In the genomic region with DNA sequence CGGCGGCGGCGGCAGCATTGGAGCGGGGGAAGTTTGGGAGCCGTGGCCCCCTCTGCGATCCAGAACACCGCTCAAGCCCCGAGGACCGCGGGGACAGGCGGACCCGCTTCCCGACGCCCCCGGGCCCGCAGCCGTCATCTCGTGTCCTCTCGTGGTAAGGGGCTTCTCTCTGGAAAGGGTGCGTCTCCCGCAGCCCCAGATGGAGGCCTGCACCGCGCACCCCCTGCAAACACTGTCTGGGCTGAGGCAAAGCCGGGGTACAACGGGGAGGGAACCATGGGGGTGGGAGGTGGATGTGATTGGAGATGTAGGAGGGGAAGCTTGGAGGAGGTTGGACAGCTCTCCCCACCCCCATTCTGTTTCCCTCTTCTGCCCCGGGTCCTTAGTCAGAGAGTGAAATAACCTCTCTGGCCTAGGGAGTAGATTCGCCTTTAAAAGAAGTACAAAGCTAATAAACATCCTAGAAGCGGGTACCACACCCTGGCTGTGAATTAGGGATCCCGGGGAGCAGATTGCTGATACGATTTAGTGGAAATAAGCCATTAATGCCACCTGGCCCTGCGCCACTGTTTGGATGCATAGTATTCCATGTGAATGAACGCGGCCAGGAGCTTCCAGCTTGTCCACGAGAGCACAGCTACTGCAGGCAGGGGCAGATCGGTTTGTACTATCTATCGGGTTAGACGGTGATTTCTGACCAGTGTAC, we compare ENCODE assay signal across 8 mouse cellular contexts. TPM values are rescaled to one million over a fixed set of nuclear protein-coding genes. Genes with fewer than 3 reads are reported as not detected.
DNase-seq lines count a peak whose midpoint lies in the region; ATAC-seq lines count a peak whose summit lies in the region.

No protein-coding gene starts in this region.

- peak overlapping the region; percentile 84 for H3K9ac ChIP-seq in limb, embryonic 13.5 days
- peak overlapping the region; percentile 93 for H3K9ac ChIP-seq in midbrain, embryonic 16.5 days (ENCODE audit: low read depth, low read length)

- peak; percentile 80 for ATAC-seq in limb, embryonic 13.5 days (ENCODE audit: low FRiP score, low read depth)
- peak; percentile 87 for ATAC-seq in midbrain, embryonic 16.5 days

- H3K36me3 ChIP-seq in limb, embryonic 13.5 days, result peaks cover 10% of the 10 kb centered on the region
- peaks cover 7% of the 10 kb centered on the region; the same call in 1 of the 2 replicates for H3K36me3 ChIP-seq in midbrain, embryonic 16.5 days (ENCODE audit: control insufficient read depth, insufficient read depth, low read length)

- peak overlapping the region; percentile 84 for H3K4me3 ChIP-seq in limb, embryonic 13.5 days
- peak overlapping the region; percentile 93 for H3K4me3 ChIP-seq in midbrain, embryonic 16.5 days (ENCODE audit: low read depth, low read length)

- DNase-seq in thymus, postnatal 14 days, result peak; percentile 13
- DNase-seq in thymus, postnatal 10 days (ENCODE audit: low spot score in 2 of 2), result no peak
- DNase-seq in cerebellum, postnatal 10 days, result peak; percentile 83 to 85
- peak; percentile 9 to 10 for DNase-seq in gastrocnemius, adult 8-10 months (ENCODE audit: low spot score in 2 of 2)
- DNase-seq in kidney, adult 8-10 months, result peak; percentile 45 to 61
- DNase-seq in thymus, postnatal 36 days, result peak; percentile 4 to 6

- H3K4me2 ChIP-seq in limb, embryonic 13.5 days (replicated peaks), result peak overlapping the region; percentile 95
- peak overlapping the region; percentile 80 for H3K4me2 ChIP-seq in midbrain, embryonic 16.5 days (ENCODE audit: low read length)

- H3K27ac ChIP-seq in limb, embryonic 13.5 days, result 0 out of 2 replicates have a peak overlapping the region, but pooled peaks have one; percentile 33
- peak overlapping the region; percentile 90 for H3K27ac ChIP-seq in midbrain, embryonic 16.5 days (ENCODE audit: low read length)

- 2% methylated on average over 38 of the region's 38 CpGs for WGBS in limb, embryonic 13.5 days
- WGBS in midbrain, embryonic 16.5 days, result under 1% methylated on average over 38 of the region's 38 CpGs

- peaks cover 11% of the 10 kb centered on the region for H3K4me1 ChIP-seq in limb, embryonic 13.5 days
- H3K4me1 ChIP-seq in midbrain, embryonic 16.5 days (ENCODE audit: control insufficient read depth, insufficient read depth, low read length), result peaks cover 26% of the 10 kb centered on the region

- H3K9me3 ChIP-seq in limb, embryonic 13.5 days, result no peaks in the 10 kb centered on the region
- H3K9me3 ChIP-seq in midbrain, embryonic 16.5 days (replicated peaks; ENCODE audit: control insufficient read depth, low read length, poor library complexity, severe bottlenecking), result no peaks in the 10 kb centered on the region

- H3K27me3 ChIP-seq in limb, embryonic 13.5 days, result no peaks in the 10 kb centered on the region
- H3K27me3 ChIP-seq in midbrain, embryonic 16.5 days (ENCODE audit: control insufficient read depth, insufficient read depth, low read depth, low read length), result no peaks in the 10 kb centered on the region

RNA-seq across cellular contexts. Expression of gene Sgtb, which starts 0.4 kb away (rescaled TPM):
- total RNA-seq in gastrocnemius, adult 8-10 months (2022), result under 1 TPM; 0.10 to 0.83 (median 0.61) TPM
- 8.0 and 8.2 TPM in 2 replicates for polyA plus RNA-seq in limb, embryonic 13.5 days (2015; fragmentation: Nextera tagmentation; extraction: Ambion mirVana)
- polyA plus RNA-seq in midbrain, embryonic 16.5 days (2015; fragmentation: Nextera tagmentation; extraction: Ambion mirVana), result 29.0 and 29.1 TPM in 2 replicates

RNA-seq across cellular contexts. Expression of gene Nln, which starts 0.6 kb away (rescaled TPM):
- total RNA-seq in gastrocnemius, adult 8-10 months (2022), result 1 to 10 TPM; 4.6 to 5.9 (median 5.1) TPM
- polyA plus RNA-seq in limb, embryonic 13.5 days (2015; fragmentation: Nextera tagmentation; extraction: Ambion mirVana), result 15.0 and 15.7 TPM in 2 replicates
- 76.3 and 82.4 TPM in 2 replicates for polyA plus RNA-seq in midbrain, embryonic 16.5 days (2015; fragmentation: Nextera tagmentation; extraction: Ambion mirVana)

Comparison
In these comparisons a context has a peak if more than half of its experiments do, and no peak if none do; other contexts are left out.
1. DNase-seq: peak in thymus, postnatal 14 days (single experiment), cerebellum, postnatal 10 days (2 of 2), gastrocnemius, adult 8-10 months (2 of 2), kidney, adult 8-10 months (2 of 2) and thymus, postnatal 36 days (2 of 2); none in thymus, postnatal 10 days (0 of 2).